Mouse (Mus musculus) cortical plate, adult 2 months (tissue): ENCODE results near the gene G0s2.

Experiments used
- CTCF ChIP-seq: fragments of 200-500 bp; IDR thresholded peaks from 2 replicates; pipeline ENCODE4 v1.5.1; 2011; ENCODE audit warnings: mild to moderate bottlenecking, control low read depth, low read length; ENCODE audit not compliant: insufficient read depth; ENCODE audit errors: extremely low read depth
- POLR2A ChIP-seq: fragments of 200-500 bp; IDR thresholded peaks from 2 replicates; pipeline ENCODE4 v1.6.1; 2011; ENCODE audit warnings: mild to moderate bottlenecking, low read length, control low read depth; ENCODE audit not compliant: insufficient read depth; ENCODE audit errors: extremely low read depth

DNA sequence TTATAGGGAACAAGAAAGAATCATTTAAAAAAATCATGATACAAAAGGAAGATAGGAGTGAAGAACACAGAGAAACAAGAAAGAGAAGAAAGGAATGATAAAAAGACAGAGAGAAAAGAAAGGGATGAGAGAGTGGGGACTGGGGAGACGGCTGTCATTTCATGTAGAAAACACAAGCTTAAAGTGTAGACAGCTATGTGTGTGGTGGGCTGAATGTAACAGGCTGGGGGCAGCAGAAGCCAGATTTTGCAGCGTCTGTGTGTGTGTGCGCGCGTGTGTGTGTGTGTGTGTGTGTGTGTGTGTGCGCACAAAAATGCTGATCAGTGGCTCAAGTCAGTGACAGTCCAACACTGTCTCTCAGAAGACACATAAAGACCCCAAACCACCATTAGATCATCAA, 28.8 kb downstream of the G0s2 start:
- TF ChIP-seq CTCF (no peak), POLR2A (no peak)
